ENCODE assay signal across 22 mouse cellular contexts in the genomic region with DNA sequence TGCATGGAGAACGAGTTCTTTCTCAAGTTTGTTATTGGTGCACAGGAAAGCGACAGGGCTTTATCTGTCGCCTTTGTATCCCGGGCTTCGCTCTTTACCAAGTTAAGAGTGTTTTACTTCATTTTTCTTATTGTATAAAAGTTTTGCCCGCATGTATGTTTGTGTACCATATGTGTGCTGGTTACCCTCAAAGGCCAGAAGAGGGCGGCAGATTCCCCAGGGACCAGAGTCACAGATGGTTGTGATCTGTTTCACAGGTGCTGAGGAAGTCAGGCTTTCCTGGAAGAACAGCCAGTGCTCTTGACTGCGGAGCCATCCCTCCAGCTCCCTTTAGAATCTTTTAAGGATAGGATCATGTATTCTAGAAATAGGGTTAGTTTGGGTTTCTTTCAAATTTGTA. TPM values are rescaled to one million over a fixed set of nuclear protein-coding genes. Genes with fewer than 3 reads are reported as not detected.
DNase-seq lines count a peak whose midpoint lies in the region; ATAC-seq and TF ChIP-seq lines count a peak whose summit lies in the region.
"Had no signal": no experiment of that assay in that cellular context is flagged by ENCODE, and none has a peak within 500 bp of the region (broad histone marks: within the 10 kb centered on the region; RNA-seq: fewer than 3 reads in every experiment).

No protein-coding gene starts in this region.

- no peak overlapping the region for H3K27ac ChIP-seq in hindbrain, postnatal 0 days
- H3K27ac ChIP-seq in hindbrain, embryonic 14.5 days = no peak overlapping the region
- no peak overlapping the region for H3K27ac ChIP-seq in lung, postnatal 0 days (ENCODE audit: low read length)
- H3K27ac ChIP-seq in bone marrow, adult 2 months (ENCODE audit: control insufficient read depth, insufficient read depth, low read depth, low read length, poor library complexity) = no peak overlapping the region
- no peak overlapping the region for H3K27ac ChIP-seq in heart, embryonic 11.5 days (ENCODE audit: low read depth, low read length)
- H3K27ac ChIP-seq: embryonic facial prominence, embryonic 15.5 days; forebrain, embryonic 10.5 days; heart, adult 2 months; hindbrain, embryonic 12.5 days; limb, embryonic 15.5 days; neural tube, embryonic 13.5 days had no signal

- H3K4me2 ChIP-seq in hindbrain, postnatal 0 days (ENCODE audit: low read depth, low read length) = no peak overlapping the region
- H3K4me2 ChIP-seq in hindbrain, embryonic 14.5 days (replicated peaks) = no peak overlapping the region
- no peak overlapping the region for H3K4me2 ChIP-seq in lung, postnatal 0 days (replicated peaks; ENCODE audit: low read depth, low read length)
- no peak overlapping the region for H3K4me2 ChIP-seq in heart, embryonic 11.5 days
- H3K4me2 ChIP-seq: embryonic facial prominence, embryonic 15.5 days; hindbrain, embryonic 12.5 days; limb, embryonic 15.5 days; neural tube, embryonic 13.5 days had no signal

- no peak overlapping the region for H3K4me3 ChIP-seq in hindbrain, postnatal 0 days (ENCODE audit: low read length)
- no peak overlapping the region for H3K4me3 ChIP-seq in hindbrain, embryonic 14.5 days (replicated peaks; ENCODE audit: low read length)
- H3K4me3 ChIP-seq in lung, postnatal 0 days (ENCODE audit: low read depth, low read length) = no peak overlapping the region
- H3K4me3 ChIP-seq in E14TG2a.4 (replicated peaks; ENCODE audit: low read length) = no peak overlapping the region
- no peak overlapping the region for H3K4me3 ChIP-seq in bone marrow, adult 2 months (replicated peaks; ENCODE audit: control insufficient read depth, low read depth, low read length)
- H3K4me3 ChIP-seq in heart, embryonic 11.5 days (ENCODE audit: low read depth, low read length) = no peak overlapping the region
- H3K4me3 ChIP-seq: embryonic facial prominence, embryonic 15.5 days; forebrain, embryonic 10.5 days; heart, adult 2 months; hindbrain, embryonic 12.5 days; limb, embryonic 15.5 days; megakaryocyte, embryonic 14.5 days; neural tube, embryonic 13.5 days had no signal

- H3K27me3 ChIP-seq in hindbrain, postnatal 0 days (ENCODE audit: insufficient read depth, low read length) = no peaks in the 10 kb centered on the region
- H3K27me3 ChIP-seq in hindbrain, embryonic 14.5 days (ENCODE audit: control insufficient read depth, insufficient read depth, low read length) = 0 out of 2 replicates have a peak, but pooled peaks cover 2% of the 10 kb centered on the region
- H3K27me3 ChIP-seq in lung, postnatal 0 days (replicated peaks; ENCODE audit: insufficient read depth, low read length) = no peaks in the 10 kb centered on the region
- H3K27me3 ChIP-seq in E14TG2a.4 (ENCODE audit: insufficient read depth, low read length) = no peaks in the 10 kb centered on the region
- H3K27me3 ChIP-seq in heart, embryonic 11.5 days (ENCODE audit: control insufficient read depth, insufficient read depth, low read length) = no peaks in the 10 kb centered on the region
- H3K27me3 ChIP-seq: embryonic facial prominence, embryonic 15.5 days; hindbrain, embryonic 12.5 days; limb, embryonic 15.5 days; neural tube, embryonic 13.5 days had no signal

- ATAC-seq in hindbrain, postnatal 0 days = no peak
- no peak for ATAC-seq in hindbrain, embryonic 14.5 days (ENCODE audit: low FRiP score)
- ATAC-seq in lung, postnatal 0 days = no peak
- no peak for ATAC-seq in megakaryocyte, adult 5-6 weeks (ENCODE audit: poor library complexity, severe bottlenecking)
- ATAC-seq in heart, embryonic 11.5 days (replicated peaks; ENCODE audit: insufficient number of reproducible peaks, low FRiP score, low TSS enrichment) = no peak
- ATAC-seq: activated CD4-positive, CD25-positive, alpha-beta regulatory T cell, adult 4 months had no signal

- WGBS in hindbrain, postnatal 0 days = 92% methylated on average over 8 of the region's 8 CpGs
- 91% methylated on average over 8 of the region's 8 CpGs for WGBS in hindbrain, embryonic 14.5 days
- WGBS in lung, postnatal 0 days = 91% methylated on average over 8 of the region's 8 CpGs
- 87% methylated on average over 8 of the region's 8 CpGs for WGBS in bone marrow, adult 2 months
- WGBS in heart, embryonic 11.5 days (ENCODE audit: insufficient replicate concordance) = 85% methylated on average over 8 of the region's 8 CpGs

- no peak for TF ChIP-seq EP300 in lung, postnatal 0 days (IDR thresholded peaks at IDR 0.05)

- no peaks in the 10 kb centered on the region for H3K36me3 ChIP-seq in hindbrain, postnatal 0 days (ENCODE audit: insufficient read depth, low read length)
- H3K36me3 ChIP-seq in hindbrain, embryonic 14.5 days (replicated peaks; ENCODE audit: control insufficient read depth, insufficient read depth) = no peaks in the 10 kb centered on the region
- H3K36me3 ChIP-seq in lung, postnatal 0 days (ENCODE audit: insufficient read depth, low read length) = no peaks in the 10 kb centered on the region
- H3K36me3 ChIP-seq in E14TG2a.4 (ENCODE audit: insufficient read depth, low read length) = peaks cover 17% of the 10 kb centered on the region; the same call in 1 of the 2 replicates
- H3K36me3 ChIP-seq in heart, embryonic 11.5 days (ENCODE audit: control insufficient read depth, insufficient read depth, low read length) = no peaks in the 10 kb centered on the region
- H3K36me3 ChIP-seq: embryonic facial prominence, embryonic 15.5 days; forebrain, embryonic 10.5 days; hindbrain, embryonic 12.5 days; limb, embryonic 15.5 days; neural tube, embryonic 13.5 days had no signal

- no peaks in the 10 kb centered on the region for H3K4me1 ChIP-seq in hindbrain, postnatal 0 days (ENCODE audit: insufficient read depth, low read length)
- no peaks in the 10 kb centered on the region for H3K4me1 ChIP-seq in hindbrain, embryonic 14.5 days (replicated peaks; ENCODE audit: control insufficient read depth, insufficient read depth, low read length)
- H3K4me1 ChIP-seq in lung, postnatal 0 days (ENCODE audit: insufficient read depth, low read depth, low read length) = no peaks in the 10 kb centered on the region
- H3K4me1 ChIP-seq in E14TG2a.4 (replicated peaks; ENCODE audit: low read depth, low read length) = peaks cover 14% of the 10 kb centered on the region
- H3K4me1 ChIP-seq in bone marrow, adult 2 months (ENCODE audit: control insufficient read depth, insufficient read depth, low read length) = no peaks in the 10 kb centered on the region
- H3K4me1 ChIP-seq in heart, embryonic 11.5 days (ENCODE audit: control insufficient read depth, insufficient read depth, low read length) = 0 out of 2 replicates have a peak, but pooled peaks cover 2% of the 10 kb centered on the region
- H3K4me1 ChIP-seq: hindbrain, embryonic 12.5 days; limb, embryonic 15.5 days had no signal

- H3K9me3 ChIP-seq in hindbrain, postnatal 0 days (ENCODE audit: low read length) = no peaks in the 10 kb centered on the region
- H3K9me3 ChIP-seq in hindbrain, embryonic 14.5 days (ENCODE audit: control insufficient read depth, low read length) = no peaks in the 10 kb centered on the region
- no peaks in the 10 kb centered on the region for H3K9me3 ChIP-seq in lung, postnatal 0 days (ENCODE audit: low read length)
- H3K9me3 ChIP-seq in E14TG2a.4 (ENCODE audit: low read length) = no peaks in the 10 kb centered on the region
- 0 out of 2 replicates have a peak, but pooled peaks cover 2% of the 10 kb centered on the region for H3K9me3 ChIP-seq in heart, embryonic 11.5 days (replicated peaks; ENCODE audit: control insufficient read depth, low read length)
- H3K9me3 ChIP-seq: embryonic facial prominence, embryonic 15.5 days; forebrain, embryonic 10.5 days; hindbrain, embryonic 12.5 days; limb, embryonic 15.5 days; neural tube, embryonic 13.5 days had no signal

- H3K9ac ChIP-seq in hindbrain, postnatal 0 days (replicated peaks; ENCODE audit: low read length) = no peak overlapping the region
- H3K9ac ChIP-seq in hindbrain, embryonic 14.5 days = no peak overlapping the region
- no peak overlapping the region for H3K9ac ChIP-seq in lung, postnatal 0 days (replicated peaks; ENCODE audit: low read depth)
- no peak overlapping the region for H3K9ac ChIP-seq in heart, embryonic 11.5 days (ENCODE audit: low read depth, low read length)
- H3K9ac ChIP-seq: embryonic facial prominence, embryonic 15.5 days; hindbrain, embryonic 12.5 days; limb, embryonic 15.5 days; neural tube, embryonic 13.5 days had no signal

- no peak for DNase-seq in hindbrain, postnatal 0 days (ENCODE audit: low spot score)
- no peak for DNase-seq in hindbrain, embryonic 14.5 days (ENCODE audit: low spot score)
- DNase-seq in lung, postnatal 0 days (ENCODE audit: low spot score) = no peak
- DNase-seq in lung, postnatal 10 days = no peak
- DNase-seq: cerebellum, adult 9-11 months; heart, adult 2 months; kidney, adult 11 months; kidney, postnatal 10 days; layer of hippocampus, adult 9-11 months; right cerebral cortex, postnatal 14 days had no signal

- peak; percentile 22; the same call in 1 of the 2 replicates for TF ChIP-seq CTCF in hindbrain, postnatal 0 days (IDR thresholded peaks at IDR 0.05; ENCODE audit: low read depth)
- TF ChIP-seq CTCF in lung, postnatal 0 days (IDR thresholded peaks at IDR 0.05) = 0 out of 2 replicates have a peak, but pooled peaks have one; percentile 13
- TF ChIP-seq CTCF in E14TG2a.4 (conservative IDR thresholded peaks at IDR 0.05; ENCODE audit: low read length) = peak; percentile 66
- TF ChIP-seq CTCF in bone marrow, adult 2 months (IDR thresholded peaks at IDR 0.05; ENCODE audit: control insufficient read depth, insufficient read depth, low read length) = 0 out of 2 replicates have a peak, but pooled peaks have one; percentile 12

- no peak for TF ChIP-seq POLR2A in bone marrow, adult 2 months (IDR thresholded peaks at IDR 0.05; ENCODE audit: borderline replicate concordance, control insufficient read depth, low read depth, low read length)

RNA-seq across cellular contexts. Expression of a gene that starts 34.0 kb away (rescaled TPM):
- 8.9 and 15.2 TPM in 2 replicates for total RNA-seq in hindbrain, postnatal 0 days (2014; rRNA removed)
- 13.3 and 15.8 TPM in 2 replicates for polyA plus RNA-seq in hindbrain, postnatal 0 days (2015; fragmentation: Nextera tagmentation; extraction: Ambion mirVana)
- 8.7 and 10.3 TPM in 2 replicates for polyA plus RNA-seq in hindbrain, embryonic 14.5 days (2014; fragmentation: Nextera tagmentation; extraction: Ambion mirVana)
- polyA plus RNA-seq in lung, postnatal 0 days (2015; fragmentation: Nextera tagmentation; extraction: Ambion mirVana) = 29.4 and 35.7 TPM in 2 replicates
- polyA plus RNA-seq in bone marrow, adult 2 months (2011; ENCODE audit: insufficient read depth, insufficient read length, low replicate concordance, missing spikeins) = 7.2 and 13.4 TPM in 2 replicates
- 1.3 and 2.4 TPM in 2 replicates for total RNA-seq in megakaryocyte, adult 5-6 weeks (2015)
- total RNA-seq in megakaryocyte, adult 5-6 weeks (2017) = 1.3 and 2.1 TPM in 2 replicates
- 3.0 and 3.8 TPM in 2 replicates for polyA plus RNA-seq in heart, embryonic 11.5 days (2014; fragmentation: Nextera tagmentation; extraction: Ambion mirVana)

RNA-seq across cellular contexts. Expression of a gene that starts 44.6 kb away (rescaled TPM):
- total RNA-seq in hindbrain, postnatal 0 days (2014; rRNA removed) = 2.9 and 5.4 TPM in 2 replicates
- 2.5 and 3.0 TPM in 2 replicates for polyA plus RNA-seq in hindbrain, postnatal 0 days (2015; fragmentation: Nextera tagmentation; extraction: Ambion mirVana)
- polyA plus RNA-seq in hindbrain, embryonic 14.5 days (2014; fragmentation: Nextera tagmentation; extraction: Ambion mirVana) = 1.5 and 1.6 TPM in 2 replicates
- polyA plus RNA-seq in lung, postnatal 0 days (2015; fragmentation: Nextera tagmentation; extraction: Ambion mirVana) = 22.7 and 25.1 TPM in 2 replicates
- polyA plus RNA-seq in bone marrow, adult 2 months (2011; ENCODE audit: insufficient read depth, insufficient read length, low replicate concordance, missing spikeins) = 20.7 and 32.8 TPM in 2 replicates
- 35.0 and 35.5 TPM in 2 replicates for total RNA-seq in megakaryocyte, adult 5-6 weeks (2015)
- total RNA-seq in megakaryocyte, adult 5-6 weeks (2017) = 31.7 and 35.2 TPM in 2 replicates
- polyA plus RNA-seq in heart, embryonic 11.5 days (2014; fragmentation: Nextera tagmentation; extraction: Ambion mirVana) = 5.8 and 6.7 TPM in 2 replicates

RNA-seq across cellular contexts. Expression of a gene that starts 51.9 kb away (rescaled TPM):
- not detected in 2 replicates for total RNA-seq in hindbrain, postnatal 0 days (2014; rRNA removed)
- 0.29 and 0.42 TPM in 2 replicates for polyA plus RNA-seq in hindbrain, postnatal 0 days (2015; fragmentation: Nextera tagmentation; extraction: Ambion mirVana)
- polyA plus RNA-seq in hindbrain, embryonic 14.5 days (2014; fragmentation: Nextera tagmentation; extraction: Ambion mirVana) = 0.20 and 0.41 TPM in 2 replicates
- polyA plus RNA-seq in lung, postnatal 0 days (2015; fragmentation: Nextera tagmentation; extraction: Ambion mirVana) = 1.1 and 2.1 TPM in 2 replicates
- 2.6 TPM in 2 replicates for polyA plus RNA-seq in bone marrow, adult 2 months (2011; ENCODE audit: insufficient read depth, insufficient read length, low replicate concordance, missing spikeins)
- total RNA-seq in megakaryocyte, adult 5-6 weeks (2015) = 0.60 and 1.5 TPM in 2 replicates
- 0.29 and 0.98 TPM in 2 replicates for total RNA-seq in megakaryocyte, adult 5-6 weeks (2017)
- 1.2 and 1.3 TPM in 2 replicates for polyA plus RNA-seq in heart, embryonic 11.5 days (2014; fragmentation: Nextera tagmentation; extraction: Ambion mirVana)
- total RNA-seq: monocyte, adult 5-6 weeks had no signal
- polyA plus RNA-seq: activated CD4-positive, CD25-positive, alpha-beta regulatory T cell, adult 4 months had no signal

Comparison
In these comparisons a context has a peak if more than half of its experiments do, and no peak if none do; other contexts are left out.
1. CTCF ChIP-seq: peak in every context shown above with its lines; median percentile 66 in E14TG2a.4; 22 in hindbrain, postnatal 0 days; 13 in lung, postnatal 0 days; 12 in bone marrow, adult 2 months.